Mouse (Mus musculus) cerebellum, adult 18-20 months (tissue): ENCODE measurements around the gene Fam222a.

Source experiments
- DNase-seq, 2 experiments: peaks; one replicate each; pipeline ENCODE4 v3.0.0; 2021

Gene Fam222a

DNA sequence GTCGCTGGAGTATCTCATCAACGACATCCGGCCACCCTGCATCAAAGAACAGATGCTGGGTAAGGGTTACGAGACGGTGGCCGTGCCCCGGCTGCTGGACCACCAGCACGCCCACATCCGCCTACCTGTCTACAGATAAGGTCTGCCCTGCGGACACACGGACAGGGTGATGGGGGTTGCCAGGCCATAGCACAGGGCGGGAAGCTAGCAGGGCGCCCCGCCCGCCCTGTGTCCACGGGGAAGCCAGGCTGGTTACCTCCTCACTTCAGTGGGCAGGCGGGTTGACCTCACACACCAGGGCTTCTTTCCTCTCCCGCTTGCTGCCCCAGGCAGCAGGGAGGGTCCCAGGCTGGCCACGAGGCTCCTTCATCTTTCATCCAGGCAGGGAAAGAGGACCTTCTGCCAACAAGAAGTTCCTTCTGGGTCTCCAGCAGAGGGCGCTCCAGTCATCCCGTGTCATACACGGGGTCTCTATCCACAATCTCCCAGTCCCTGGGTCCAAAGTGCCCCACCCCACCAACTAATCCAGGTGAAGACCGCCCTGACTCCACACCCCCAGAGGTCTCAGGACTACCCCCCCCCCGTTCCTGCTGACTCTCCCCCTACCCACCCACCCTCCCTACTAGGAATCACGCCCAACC lies 44.3 kb downstream of the Fam222a start:
- DNase-seq = peak in 1 of 2 experiments; percentile 26

DNA sequence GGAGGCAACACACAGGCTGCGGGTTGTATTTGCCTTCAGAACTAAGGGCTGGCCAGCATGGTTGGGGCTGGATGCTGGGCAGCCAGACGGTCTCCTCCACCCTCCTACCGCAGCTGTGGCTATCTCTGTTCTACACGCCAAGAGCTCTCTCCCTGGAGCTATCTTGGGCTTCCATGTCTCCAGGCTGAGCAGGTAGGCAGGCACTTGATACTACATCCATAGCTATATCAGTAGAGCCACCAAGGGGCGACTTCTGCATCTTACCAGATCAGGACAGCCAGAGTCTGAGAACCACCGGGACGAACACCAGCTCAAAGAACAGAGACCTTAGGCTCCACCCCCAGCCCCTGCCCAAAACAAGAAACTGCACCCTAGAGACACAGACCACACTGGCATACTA lies 47.0 kb downstream of the Fam222a start:
- DNase-seq = no peak

GRCm38 (mm10) chr5:114616336-114617061 lies 48.7 kb downstream of the Fam222a start:
- DNase-seq = no peak

- no peak for DNase-seq
Observed at GRCm38 (mm10) chr5:114617809-114618208, 50.0 kb downstream of the Fam222a start.

- DNase-seq = peak; percentile 71 to 75
Observed at GRCm38 (mm10) chr5:114618851-114619250, 51.0 kb downstream of the Fam222a start.

- no peak for DNase-seq
Observed at GRCm38 (mm10) chr5:114620305-114620704, 52.5 kb downstream of the Fam222a start.

DNA sequence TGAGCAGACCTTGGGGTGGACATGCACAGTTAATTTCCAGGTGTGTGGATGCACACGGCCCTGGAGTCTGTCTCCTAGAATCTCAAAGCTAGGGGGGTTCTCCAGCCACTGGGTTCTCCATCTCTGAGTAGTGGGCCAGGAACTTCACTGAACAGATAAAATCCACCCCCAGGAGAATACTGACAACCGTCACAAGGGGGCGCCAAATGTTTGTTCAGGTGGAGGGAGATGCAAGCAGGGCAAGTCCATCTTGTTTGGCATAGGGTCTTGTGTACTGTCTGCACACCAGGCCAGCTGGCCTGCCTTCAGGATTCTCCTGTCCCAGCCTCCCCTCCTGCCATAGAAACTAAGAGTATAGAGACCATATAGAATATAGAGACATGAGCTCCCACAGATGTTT lies 57.8 kb downstream of the Fam222a start:
- peak; percentile 45 to 59 for DNase-seq

- no peak for DNase-seq
Observed at GRCm38 (mm10) chr5:114631336-114631735, 63.5 kb downstream of the Fam222a start.

- DNase-seq = no peak
Observed at GRCm38 (mm10) chr5:114636091-114636490, 68.3 kb downstream of the Fam222a start.

- peak; percentile 85 to 89 for DNase-seq
Observed at GRCm38 (mm10) chr5:114638769-114639644, 71.2 kb downstream of the Fam222a start.

DNA sequence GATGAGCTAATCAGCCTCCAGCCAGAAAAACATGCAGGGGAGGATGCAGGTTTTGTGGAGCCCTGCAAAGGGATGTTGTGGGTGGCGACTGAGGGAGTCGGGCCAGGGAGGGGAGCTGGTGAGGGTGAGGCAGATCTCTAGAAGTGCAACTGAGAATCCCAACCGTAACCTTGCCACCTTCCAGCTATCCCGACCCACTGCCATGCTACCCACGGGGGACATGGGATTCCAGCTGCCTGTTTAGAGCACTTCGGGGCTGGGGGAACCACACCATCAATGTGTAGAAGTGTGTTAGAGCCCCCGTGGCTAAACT lies 71.8 kb downstream of the Fam222a start:
- DNase-seq = no peak

- no peak for DNase-seq
Observed at GRCm38 (mm10) chr5:114640809-114641208, 73.0 kb downstream of the Fam222a start.

DNA sequence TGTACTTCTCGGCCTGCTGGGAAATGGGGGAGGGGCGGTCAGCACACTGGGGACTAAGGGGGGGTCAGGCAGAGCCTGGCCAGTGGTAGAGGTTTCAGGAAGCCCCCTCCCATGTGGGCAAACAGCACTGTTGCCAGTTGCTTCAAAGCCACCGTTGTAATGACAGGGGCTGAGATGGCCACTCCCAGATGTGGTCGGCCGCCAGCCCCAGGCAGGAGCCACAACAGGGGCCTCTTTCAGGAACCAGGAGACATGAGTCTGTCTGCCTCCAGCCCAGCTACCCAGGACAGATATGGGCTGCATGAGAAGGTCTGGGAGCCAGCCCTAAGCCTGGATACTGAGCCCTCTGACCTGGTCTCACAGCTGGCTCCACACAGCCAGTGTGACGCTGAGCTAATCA lies 77.1 kb downstream of the Fam222a start:
- no peak for DNase-seq

- DNase-seq = no peak
Observed at GRCm38 (mm10) chr5:114645916-114646315, 78.1 kb downstream of the Fam222a start.

DNA sequence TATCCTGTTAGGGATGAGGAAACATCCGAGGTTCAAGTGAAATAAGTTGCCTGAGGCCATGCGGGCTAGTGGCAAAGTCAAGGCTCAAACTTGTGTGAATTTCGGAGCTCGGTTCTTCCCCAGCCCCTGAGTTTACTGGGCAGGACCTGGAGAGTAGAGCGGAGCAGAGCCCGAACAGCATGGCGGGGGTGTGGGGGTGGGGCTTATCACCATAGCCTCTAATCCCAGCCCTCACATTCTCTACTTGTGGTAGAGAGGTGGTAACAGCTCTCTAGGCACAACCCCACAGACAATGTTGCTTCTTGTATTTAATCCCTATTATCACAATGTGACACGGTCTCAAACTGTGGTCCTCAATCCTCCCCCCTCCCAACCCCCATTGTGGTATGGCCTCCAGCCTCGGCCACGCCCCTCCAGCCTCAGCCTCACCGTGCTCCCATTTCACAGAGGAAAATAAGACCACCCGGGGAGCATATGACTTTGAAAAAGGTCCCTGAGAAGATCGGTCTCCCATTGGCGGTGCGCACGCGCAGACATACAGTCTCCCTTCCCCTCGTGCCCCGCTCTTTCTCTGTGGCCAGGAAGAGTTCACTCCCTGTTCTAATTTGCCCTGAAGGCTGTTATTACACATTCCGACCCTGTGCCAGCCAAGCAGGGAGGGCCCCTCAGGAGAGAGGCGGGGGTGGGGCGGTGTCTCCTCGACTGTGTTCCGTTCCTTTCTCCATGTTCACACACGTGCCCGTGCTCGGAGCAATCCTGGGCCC lies 79.6 kb downstream of the Fam222a start:
- DNase-seq = peak; percentile 27 to 33

DNA sequence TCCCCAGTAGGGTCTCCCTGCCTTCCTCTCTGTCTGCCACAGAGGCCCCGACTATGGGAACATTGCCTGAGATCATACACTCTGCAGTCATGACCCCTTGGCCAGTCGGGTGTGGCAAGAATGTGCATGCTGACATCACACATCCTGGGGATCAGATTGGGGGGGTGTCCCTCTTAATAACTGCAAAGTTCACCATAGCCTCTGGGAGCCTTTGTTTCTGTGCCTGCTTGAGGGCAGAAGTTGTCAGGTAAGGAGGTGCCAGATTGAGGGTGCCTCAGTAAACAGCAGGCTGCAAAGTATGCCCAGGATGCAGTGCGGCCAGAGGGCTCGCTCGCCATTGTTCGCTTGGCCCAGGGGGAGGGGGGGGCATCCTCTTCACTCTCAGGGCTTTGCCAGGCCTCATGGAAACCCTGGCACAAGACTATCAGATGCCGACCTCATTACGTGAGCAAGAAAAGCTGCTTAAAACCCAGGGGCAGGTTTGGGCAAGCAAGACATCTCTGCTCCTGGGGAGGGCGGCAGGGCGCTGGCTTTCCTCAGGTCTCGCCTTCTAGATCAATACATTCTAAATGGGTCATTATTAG lies 81.0 kb downstream of the Fam222a start:
- no peak for DNase-seq

DNA sequence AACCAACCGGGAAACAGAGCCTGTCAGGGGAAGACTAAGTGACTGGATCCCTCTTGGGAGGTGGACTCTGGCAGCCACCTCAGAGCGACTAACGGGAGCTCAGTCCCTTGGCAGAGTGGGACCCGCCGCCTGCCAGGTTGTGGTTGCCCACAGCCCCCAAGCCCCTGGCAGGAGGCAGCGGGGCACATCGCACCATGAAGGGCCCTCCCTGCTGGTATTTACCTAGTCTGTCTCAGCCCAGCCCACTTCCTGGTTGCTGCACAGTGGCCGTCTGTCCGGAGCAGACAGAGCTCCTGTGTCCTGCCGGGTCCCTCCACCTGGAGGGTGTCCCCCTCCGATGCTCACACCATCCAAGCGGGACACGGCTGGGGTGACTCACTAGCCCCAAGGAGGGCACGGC lies 83.2 kb downstream of the Fam222a start:
- DNase-seq = no peak

DNA sequence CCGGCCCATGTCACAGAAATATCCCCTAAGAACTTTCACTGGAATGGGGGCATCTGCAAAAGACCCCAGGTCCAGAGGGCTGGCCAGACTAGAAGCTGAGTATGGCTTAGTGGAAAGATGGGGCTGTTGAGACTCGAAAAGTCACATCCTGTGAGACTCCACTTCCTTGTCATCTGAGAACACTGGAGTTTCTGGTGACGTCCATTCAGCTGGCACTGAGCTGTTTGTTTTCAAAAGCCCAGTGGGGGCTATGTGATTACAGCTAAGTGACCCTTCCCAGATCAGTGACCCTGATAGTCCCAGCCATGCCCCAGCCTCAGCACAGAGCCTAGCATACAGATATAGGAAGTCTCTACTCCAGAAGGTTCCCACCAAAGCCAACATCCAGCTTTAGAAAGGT lies 83.6 kb downstream of the Fam222a start:
- no peak for DNase-seq

- no peak for DNase-seq
Observed at GRCm38 (mm10) chr5:114653656-114654437, 86.0 kb downstream of the Fam222a start.

DNA sequence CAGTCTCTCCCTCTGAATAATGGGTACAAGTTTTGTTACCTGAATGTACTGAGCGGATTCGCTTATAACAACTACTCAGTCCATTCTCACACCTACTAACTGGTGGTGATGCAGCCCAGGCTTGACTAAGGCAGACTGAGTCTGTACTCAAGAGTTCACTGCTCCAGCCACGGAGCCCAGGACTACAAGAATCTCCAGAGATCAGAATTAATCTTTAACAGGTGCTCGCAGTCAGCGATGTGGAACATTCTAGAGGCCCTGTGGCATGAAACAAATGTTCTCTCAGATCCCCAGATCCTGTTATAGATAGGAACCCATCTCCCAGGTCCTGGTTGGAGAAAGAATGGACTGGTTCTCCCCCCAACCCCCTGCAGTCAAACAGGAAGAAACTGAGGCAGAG lies 87.9 kb downstream of the Fam222a start:
- no peak for DNase-seq

DNA sequence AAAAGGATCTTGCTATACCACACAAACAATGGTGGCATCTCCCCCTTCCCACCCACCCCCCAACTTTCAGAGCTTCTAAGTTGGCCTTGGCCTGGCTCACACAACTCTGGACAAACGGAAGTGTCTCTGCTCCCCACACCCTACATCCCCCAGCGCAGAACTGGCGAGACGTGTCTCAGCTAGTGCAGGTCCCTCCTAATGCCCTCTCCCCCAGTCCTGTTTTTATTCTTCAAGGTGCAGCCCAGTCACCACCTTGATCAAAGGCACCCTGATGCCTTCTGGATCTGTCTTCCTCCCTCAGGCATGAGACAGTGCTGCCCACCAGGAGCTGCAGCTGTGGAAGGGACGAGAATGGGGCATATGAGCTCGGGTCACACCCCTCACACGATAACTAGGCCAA lies 88.5 kb downstream of the Fam222a start:
- DNase-seq = no peak

DNA sequence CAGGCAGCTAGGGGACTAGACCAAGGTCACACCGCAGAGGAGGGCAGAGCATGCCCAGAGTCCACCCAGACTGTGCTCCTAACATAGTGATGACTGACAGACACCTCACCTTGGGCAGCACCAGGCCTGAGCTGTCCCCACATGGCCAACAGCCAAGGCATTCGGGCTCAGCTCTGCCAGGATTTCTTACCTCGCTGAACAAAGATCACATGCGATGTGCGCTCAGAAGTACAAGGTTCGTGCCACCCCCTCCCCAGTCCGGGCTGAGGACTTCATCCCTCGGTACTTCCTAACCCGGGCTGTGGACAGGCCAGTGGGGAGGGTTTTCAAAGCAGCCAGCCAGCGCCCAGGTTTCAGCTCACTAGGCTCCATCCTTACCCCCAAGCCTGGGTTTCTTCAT lies 89.6 kb downstream of the Fam222a start:
- no peak for DNase-seq
